Mouse (Mus musculus): ENCODE data around the gene Mnat1.

Gene Mnat1

GRCm38 (mm10) chr12:73317706-73318686 lies 194.5 kb downstream of the Mnat1 start:
- no peak for DNase-seq (ENCODE audit: low spot score)

All from ovary, adult 18-20 months (tissue).